Mouse (Mus musculus): ENCODE measurements at regions not wholly inside any gene's neighbourhood (a gene's known extent, or its start where the extent isn't known, plus 50 kb on each side); places are given as distances from the start of the nearest gene placed in this dataset.

DNA sequence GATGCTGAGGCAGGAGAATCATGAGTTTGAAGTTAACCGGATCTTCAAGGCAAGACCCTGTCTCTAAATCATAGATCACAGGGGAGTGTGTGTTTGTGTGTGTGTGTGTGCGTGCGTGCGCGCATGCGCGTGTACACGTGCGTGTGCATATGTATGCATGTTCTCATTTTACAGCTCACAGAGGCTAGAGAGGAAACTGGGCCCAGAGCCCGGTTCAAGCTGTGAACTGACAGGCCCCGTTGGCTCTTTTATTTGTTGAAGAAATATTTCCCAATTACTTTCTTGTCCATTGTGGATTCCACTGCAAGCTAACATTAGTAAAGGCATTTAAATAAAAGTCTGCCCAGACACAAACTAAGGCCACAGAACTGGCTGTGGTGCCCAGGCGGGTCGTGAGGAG is 63.7 kb upstream of the Slc2a1 start:
- no peak for DNase-seq (ENCODE audit: low spot score in 2 of 2)
- Histone ChIP-seq H3K27ac (peak overlapping the region; percentile 81), H3K4me3 (no peak overlapping the region)
- no peak for TF ChIP-seq CTCF (conservative IDR thresholded peaks at IDR 0.05)

DNA sequence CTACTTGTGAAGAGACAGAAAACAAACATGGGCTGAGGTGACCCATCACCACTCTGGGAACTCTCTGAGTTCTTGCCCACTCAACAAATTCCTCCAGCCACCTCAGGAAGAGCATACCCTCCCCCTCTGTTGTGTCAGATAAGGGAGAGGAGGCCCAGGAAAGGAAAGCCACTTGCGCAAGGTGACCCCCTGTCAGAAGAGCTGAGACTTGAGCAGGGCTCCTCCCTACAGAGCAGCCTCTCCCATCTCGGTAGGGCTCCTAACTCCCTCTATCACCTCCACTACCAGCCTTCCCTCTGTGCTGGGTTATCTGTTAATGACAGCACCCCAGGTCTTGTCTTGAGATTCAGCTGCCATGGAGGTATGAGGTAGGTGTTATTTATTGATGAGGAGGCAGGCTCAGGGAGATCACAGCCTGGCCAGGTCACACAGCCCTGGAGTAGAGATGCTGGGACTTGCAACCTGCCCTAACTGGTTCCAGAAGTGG is 57.6 kb upstream of the Slc2a1 start:
- no peak for DNase-seq (ENCODE audit: low spot score in 2 of 2)
- TF ChIP-seq CTCF (conservative IDR thresholded peaks at IDR 0.05): no peak
- H3K27ac ChIP-seq: no peak overlapping the region
- H3K4me3 ChIP-seq: no peak overlapping the region

DNA sequence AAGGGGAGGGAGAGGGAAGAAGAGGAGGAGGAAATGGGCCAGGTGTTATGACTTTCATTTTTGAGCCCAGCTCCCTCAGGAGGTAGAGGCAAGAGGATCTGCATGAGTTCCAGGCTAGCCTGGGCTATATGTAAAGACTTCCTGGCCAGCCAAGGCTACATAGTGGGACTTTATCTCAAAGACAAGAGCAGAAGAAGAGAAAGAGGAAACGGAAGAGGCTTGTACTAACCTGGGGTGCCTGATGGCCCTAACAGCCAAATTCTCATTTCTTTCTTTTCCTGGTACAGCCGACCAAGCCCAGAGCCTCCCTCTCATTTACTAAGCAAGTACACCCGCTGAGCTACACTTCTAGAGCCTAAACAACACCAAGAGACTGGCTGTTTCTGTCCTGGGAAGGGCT is 56.0 kb upstream of the Slc2a1 start:
- no peak for TF ChIP-seq CTCF (conservative IDR thresholded peaks at IDR 0.05)
- DNase-seq (ENCODE audit: low spot score in 2 of 2): no peak
- Histone ChIP-seq H3K27ac (no peak overlapping the region), H3K4me3 (no peak overlapping the region)

DNA sequence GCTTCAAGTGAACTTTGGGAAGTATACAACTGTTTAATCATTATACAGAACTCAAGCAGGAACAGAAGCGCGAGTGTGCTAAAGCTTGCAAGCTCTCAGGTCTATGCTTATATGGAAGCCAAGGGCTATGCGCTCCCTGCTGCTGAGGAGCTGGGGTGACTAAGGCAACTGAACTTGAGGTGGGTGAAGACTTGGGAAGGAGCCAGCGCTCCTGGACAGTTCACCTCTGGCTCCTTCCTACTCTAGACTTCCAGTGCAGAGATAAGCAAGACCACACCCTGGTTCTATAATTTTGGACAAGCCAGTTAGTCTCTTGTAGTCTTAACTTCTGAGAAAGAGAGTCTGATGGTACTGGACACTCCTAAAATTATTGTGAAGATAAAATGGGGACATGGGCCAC is 55.3 kb upstream of the Slc2a1 start:
- Histone ChIP-seq H3K4me3 (no peak overlapping the region), H3K27ac (no peak overlapping the region)
- TF ChIP-seq CTCF (conservative IDR thresholded peaks at IDR 0.05): no peak
- no peak for DNase-seq (ENCODE audit: low spot score in 2 of 2)

DNA sequence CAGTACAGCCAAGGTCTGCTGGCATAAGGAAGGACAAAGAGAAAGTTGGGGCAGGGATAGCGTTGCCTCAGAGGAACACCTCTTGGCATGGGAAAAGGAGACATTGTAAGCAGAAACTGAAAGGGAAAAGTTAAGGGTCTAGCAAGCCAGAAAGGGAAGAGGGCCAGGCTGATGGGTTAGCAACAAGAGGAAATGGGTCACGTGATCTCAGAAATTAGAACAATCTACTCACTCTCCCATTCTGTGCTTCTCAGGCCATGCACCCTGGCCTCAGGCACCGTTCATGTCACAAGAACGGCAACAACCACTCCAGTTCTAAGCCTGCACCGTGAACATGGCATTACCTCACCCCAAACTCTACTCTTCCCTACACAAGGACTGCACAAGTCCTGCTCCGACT is 54.8 kb upstream of the Slc2a1 start:
- Histone ChIP-seq H3K4me3 (no peak overlapping the region), H3K27ac (no peak overlapping the region)
- DNase-seq (ENCODE audit: low spot score in 2 of 2): no peak
- no peak for TF ChIP-seq CTCF (conservative IDR thresholded peaks at IDR 0.05)

DNA sequence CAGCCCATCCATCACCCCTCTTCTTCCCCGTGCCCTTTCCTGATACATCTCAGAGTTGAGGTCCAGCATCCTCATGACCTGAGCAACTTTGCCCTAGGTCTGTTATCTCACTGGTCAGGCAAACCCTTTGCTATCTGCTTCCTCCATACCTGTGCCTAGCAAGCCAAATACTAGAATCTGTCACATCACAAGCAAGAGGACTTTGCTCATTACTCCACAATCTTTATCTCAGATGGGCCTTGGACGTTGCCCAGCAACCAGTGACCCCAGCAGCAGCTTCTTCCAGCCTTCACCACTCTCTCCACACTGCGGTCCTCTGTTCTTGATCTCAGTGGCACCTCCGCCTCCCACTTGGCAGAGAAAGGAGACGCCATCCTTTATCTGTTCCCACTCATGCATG is 54.4 kb upstream of the Slc2a1 start:
- Histone ChIP-seq H3K4me3 (no peak overlapping the region), H3K27ac (no peak overlapping the region)
- no peak for TF ChIP-seq CTCF (conservative IDR thresholded peaks at IDR 0.05)
- no peak for DNase-seq (ENCODE audit: low spot score in 2 of 2)

DNA sequence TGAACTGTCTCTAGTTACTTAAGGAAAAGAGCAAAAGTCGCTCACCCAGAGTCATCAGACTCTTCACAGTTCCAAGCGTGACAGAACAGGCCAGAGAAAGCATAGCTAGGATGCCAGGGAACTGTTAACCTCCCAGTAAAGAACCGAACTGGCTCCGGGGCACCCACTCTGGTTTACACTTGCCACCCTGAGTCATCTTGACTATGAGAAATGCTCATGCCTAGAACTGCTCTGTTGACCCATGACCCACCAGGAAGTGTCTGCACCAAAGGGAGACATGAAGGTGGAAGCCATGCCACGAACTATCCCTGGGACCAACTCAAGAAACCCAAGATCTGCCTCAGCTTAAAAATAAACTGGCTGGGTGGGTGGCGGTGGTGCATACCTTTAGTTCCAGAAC is 51.3 kb upstream of the Slc2a1 start:
- Histone ChIP-seq H3K4me3 (no peak overlapping the region), H3K27ac (no peak overlapping the region)
- no peak for DNase-seq (ENCODE audit: low spot score in 2 of 2)
- no peak for TF ChIP-seq CTCF (conservative IDR thresholded peaks at IDR 0.05)

DNA sequence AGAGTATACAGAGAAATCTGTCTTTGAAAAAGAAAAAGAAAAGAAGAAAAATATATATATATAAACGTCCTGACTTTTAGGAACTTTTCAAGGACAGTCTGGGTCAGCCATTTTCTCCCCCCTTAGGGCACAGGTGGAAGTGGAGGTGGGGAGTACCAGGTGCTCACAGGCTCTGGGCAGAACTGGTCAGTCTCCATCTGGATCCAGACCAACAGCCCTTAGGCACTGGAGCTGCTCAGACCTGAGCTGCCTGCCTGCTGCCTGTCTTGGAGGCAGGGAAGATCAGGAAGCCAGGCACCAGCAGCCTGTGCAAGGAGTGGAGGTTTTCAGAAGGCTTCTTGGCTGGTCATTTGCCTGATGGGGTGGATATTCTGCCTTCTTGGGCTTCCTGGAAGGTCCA is 50.7 kb upstream of the Slc2a1 start:
- Histone ChIP-seq H3K27ac (no peak overlapping the region), H3K4me3 (no peak overlapping the region)
- TF ChIP-seq CTCF (conservative IDR thresholded peaks at IDR 0.05): no peak

More for the DNA sequence above, 50.7 kb upstream of the Slc2a1 start:
- no peak for DNase-seq (ENCODE audit: low spot score in 2 of 2)
